Mouse (Mus musculus) limb, embryonic 14.5 days (tissue): ENCODE measurements at regions not wholly inside any gene's neighbourhood (a gene's known extent, or its start where the extent isn't known, plus 50 kb on each side); places are given as distances from the start of the nearest gene placed in this dataset.

Experiments used
- ATAC-seq: fragments of 200-750 bp; cut with Nextera tagmentation; 2 replicates; pipeline ENCODE4 v1.8.0; 2017; ENCODE audit warnings: low read depth, moderate number of reproducible peaks, moderate TSS enrichment; ENCODE audit not compliant: low FRiP score
- DNase-seq: peaks from one replicate; pipeline ENCODE4 v3.0.0-alpha.2; 2015; ENCODE audit warnings: low spot score
- H3K27ac ChIP-seq: fragments of 300-500 bp; sonication (generic); replicated peaks from 2 replicates; pipeline ENCODE4 v1.5.1; 2014; ENCODE audit warnings: low read depth, mild to moderate bottlenecking, low read length, moderate library complexity, mixed read lengths
- H3K27me3 ChIP-seq: fragments of 300-500 bp; sonication (generic); 2 replicates; pipeline ENCODE4 v1.6.1; 2014; ENCODE audit warnings: low read length, mixed read lengths; ENCODE audit not compliant: control insufficient read depth, insufficient read depth
- H3K36me3 ChIP-seq: fragments of 300-500 bp; sonication (generic); 2 replicates; pipeline ENCODE4 v1.6.1; 2014; ENCODE audit warnings: mild to moderate bottlenecking, low read length, moderate library complexity, mixed read lengths; ENCODE audit not compliant: control insufficient read depth, insufficient read depth
- H3K4me1 ChIP-seq: fragments of 300-500 bp; sonication (generic); 2 replicates; pipeline ENCODE4 v1.6.1; 2014; ENCODE audit warnings: antibody characterized with exemption, low read length, mixed read lengths; ENCODE audit not compliant: control insufficient read depth, insufficient read depth
- H3K4me2 ChIP-seq: fragments of 300-500 bp; sonication (generic); replicated peaks from 2 replicates; pipeline ENCODE4 v1.6.1; 2014; ENCODE audit warnings: low read depth, mild to moderate bottlenecking, low read length, moderate library complexity; ENCODE audit not compliant: severe bottlenecking
- H3K4me3 ChIP-seq: fragments of 300-500 bp; sonication (generic); replicated peaks from 2 replicates; pipeline ENCODE4 v1.5.1; 2014; ENCODE audit warnings: low read length
- H3K9ac ChIP-seq: fragments of 300-500 bp; sonication (generic); 2 replicates; pipeline ENCODE4 v1.6.1; 2014; ENCODE audit warnings: mild to moderate bottlenecking, low read depth, low read length, moderate library complexity; ENCODE audit not compliant: severe bottlenecking
- H3K9me3 ChIP-seq: fragments of 300-500 bp; sonication (generic); 2 replicates; pipeline ENCODE4 v1.6.1; 2016; ENCODE audit warnings: low read length; ENCODE audit not compliant: control insufficient read depth
- POLR2A ChIP-seq: fragments of 200-500 bp; IDR thresholded peaks from 2 replicates; pipeline ENCODE4 v1.8.0; 2012; ENCODE audit warnings: inconsistent platforms, mild to moderate bottlenecking, moderate library complexity, borderline replicate concordance; ENCODE audit not compliant: insufficient read depth, insufficient read length; ENCODE audit errors: extremely low read depth
- WGBS: fragments of 180-500 bp; shearing (Covaris S2); extraction: QIAGEN DNeasy Blood & Tissue Kit; methylation state at CpG from one replicate; pipeline ENCODE4 v1.1.7; 2014; 5-methylcytosine and 5-hydroxymethylcytosine counted together

- no peak for TF ChIP-seq POLR2A
- no peaks in the 10 kb centered on the region for H3K4me1 ChIP-seq
- WGBS = 76% methylated on average over 1 of the region's 1 CpGs
- no peak overlapping the region for H3K4me2 ChIP-seq
- H3K4me3 ChIP-seq = no peak overlapping the region
- H3K9me3 ChIP-seq = no peaks in the 10 kb centered on the region
- no peaks in the 10 kb centered on the region for H3K36me3 ChIP-seq
- DNase-seq (peak; percentile 9), ATAC-seq (no peak)
- no peaks in the 10 kb centered on the region for H3K27me3 ChIP-seq
- H3K27ac ChIP-seq = no peak overlapping the region
- H3K9ac ChIP-seq = no peak overlapping the region
Measured at GRCm38 (mm10) chr1:43259841-43260240, 63.1 kb upstream of the Fhl2 start.

DNA sequence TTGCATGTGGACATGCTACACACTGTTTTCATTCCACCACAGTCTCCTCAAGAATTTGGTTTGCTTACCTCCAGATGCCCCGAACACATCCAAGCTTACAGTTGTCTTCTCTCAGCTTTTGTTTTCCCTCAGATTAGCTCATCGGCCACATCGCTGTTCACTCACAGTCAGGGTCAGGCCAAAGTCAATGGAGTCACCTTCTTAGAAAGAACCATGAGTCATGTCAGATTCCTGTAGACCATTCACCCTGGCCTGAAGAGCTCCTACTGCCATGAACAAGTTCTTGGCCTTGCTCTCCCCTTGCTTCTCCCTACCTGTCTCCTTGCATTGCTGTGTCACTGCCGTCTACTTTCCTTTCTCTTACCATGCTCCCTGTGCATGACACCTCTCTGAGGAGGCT lies 63.7 kb upstream of the Fhl2 start:
- no peak overlapping the region for H3K4me2 ChIP-seq
- no peak overlapping the region for H3K27ac ChIP-seq
- 89% methylated on average over 4 of the region's 4 CpGs for WGBS
- DNase-seq = no peak
- H3K36me3 ChIP-seq = no peaks in the 10 kb centered on the region
- H3K27me3 ChIP-seq = no peaks in the 10 kb centered on the region
- no peak overlapping the region for H3K9ac ChIP-seq
- ATAC-seq = no peak
- H3K9me3 ChIP-seq = no peaks in the 10 kb centered on the region
- H3K4me1 ChIP-seq = no peaks in the 10 kb centered on the region
- no peak overlapping the region for H3K4me3 ChIP-seq
- TF ChIP-seq POLR2A = no peak

DNA sequence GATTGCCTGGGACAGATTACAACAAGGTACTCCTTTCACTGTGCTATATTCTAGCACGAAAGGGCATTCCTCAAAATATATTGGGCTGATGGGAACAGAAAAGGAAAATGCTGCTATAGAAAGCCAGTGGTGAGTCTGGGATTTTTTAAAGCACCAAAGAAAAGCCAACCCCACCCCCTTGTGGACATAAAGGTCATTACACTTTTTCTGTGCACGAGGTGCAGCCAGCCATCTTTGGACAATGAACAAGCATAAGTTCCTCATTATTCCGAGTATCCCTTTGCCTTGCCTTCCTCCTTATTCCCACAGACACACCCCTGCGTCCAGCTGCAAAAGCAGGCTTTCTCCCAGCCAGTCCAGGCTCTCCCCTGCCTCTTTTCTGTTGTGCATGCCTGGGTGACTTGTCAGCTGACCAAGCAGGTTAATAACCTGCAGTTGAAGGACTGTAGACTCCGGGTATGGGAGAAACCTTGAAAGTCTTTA lies 67.7 kb upstream of the Fhl2 start:
- H3K9me3 ChIP-seq = no peaks in the 10 kb centered on the region
- ATAC-seq = peak; percentile 76
- no peaks in the 10 kb centered on the region for H3K36me3 ChIP-seq
- H3K4me3 ChIP-seq = no peak overlapping the region
- no peak overlapping the region for H3K9ac ChIP-seq
- H3K27me3 ChIP-seq = no peaks in the 10 kb centered on the region
- DNase-seq = peak; percentile 86
- no peak for TF ChIP-seq POLR2A
- H3K4me2 ChIP-seq = peak overlapping the region; percentile 20; the same call in 1 of the 2 replicates
- H3K4me1 ChIP-seq = no peaks in the 10 kb centered on the region
- WGBS = 12% methylated on average over 5 of the region's 5 CpGs
- H3K27ac ChIP-seq = no peak overlapping the region

DNA sequence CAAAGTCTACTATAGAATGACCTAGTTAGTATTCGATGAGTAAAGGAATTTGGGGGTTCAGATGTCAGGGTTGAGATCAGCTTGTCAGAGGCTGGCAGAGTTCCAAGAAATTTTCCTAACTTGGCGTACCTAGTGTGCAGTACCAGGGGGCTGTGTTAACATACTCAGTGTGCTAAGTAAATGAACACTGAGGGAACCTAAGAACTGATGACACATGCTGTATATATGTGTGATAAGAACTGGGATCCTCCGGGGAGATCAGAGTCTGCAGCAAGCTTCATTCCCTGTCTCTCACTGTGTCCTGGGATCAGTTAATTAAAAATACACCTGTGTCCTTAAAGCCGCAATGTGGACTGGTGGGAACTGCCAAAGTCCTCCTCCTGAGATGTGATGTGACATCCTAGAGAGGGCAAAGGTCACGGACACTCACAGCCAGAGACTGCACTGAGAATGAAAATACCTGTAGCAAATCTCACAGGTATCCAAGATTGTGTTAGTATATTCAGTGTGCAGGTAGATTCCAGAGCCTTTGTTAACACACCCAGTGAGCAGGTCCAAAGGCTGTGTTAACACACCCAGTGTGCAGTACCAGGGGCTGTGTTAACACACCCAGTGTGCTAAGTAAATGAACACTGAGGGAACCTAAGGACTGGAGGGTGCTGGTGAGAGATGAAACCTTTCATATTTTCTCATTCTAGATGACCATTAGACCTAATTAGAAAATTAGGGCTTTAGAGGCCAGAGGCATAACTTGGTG lies 69.1 kb upstream of the Fhl2 start:
- ATAC-seq (no peak; the same call in 1 of the 2 replicates), DNase-seq (no peak)
- no peaks in the 10 kb centered on the region for H3K27me3 ChIP-seq
- no peak overlapping the region for H3K4me3 ChIP-seq
- H3K4me2 ChIP-seq = no peak overlapping the region
- WGBS = 80% methylated on average over 5 of the region's 5 CpGs
- H3K9me3 ChIP-seq = no peaks in the 10 kb centered on the region
- no peaks in the 10 kb centered on the region for H3K4me1 ChIP-seq
- no peak overlapping the region for H3K9ac ChIP-seq
- no peaks in the 10 kb centered on the region for H3K36me3 ChIP-seq
- no peak for TF ChIP-seq POLR2A
- H3K27ac ChIP-seq = no peak overlapping the region

GRCm38 (mm10) chr1:43269685-43270084 lies 72.9 kb upstream of the Fhl2 start:
- H3K9ac ChIP-seq = no peak overlapping the region
- no peak overlapping the region for H3K4me2 ChIP-seq
- DNase-seq = no peak
- 39% methylated on average over 7 of the region's 7 CpGs for whole genome bisulfite sequencing
- ATAC-seq = no peak
- no peak for TF ChIP-seq POLR2A
- no peak overlapping the region for H3K27ac ChIP-seq
- H3K9me3 ChIP-seq = no peaks in the 10 kb centered on the region
- H3K4me1 ChIP-seq = no peaks in the 10 kb centered on the region
- no peak overlapping the region for H3K4me3 ChIP-seq
- H3K36me3 ChIP-seq = no peaks in the 10 kb centered on the region
- H3K27me3 ChIP-seq = no peaks in the 10 kb centered on the region
